In genomic region chr12:113011702-113012360, GRCm38 (mm10) we compare ENCODE assay signal across 11 mouse cellular contexts. TPM values are rescaled to one million over a fixed set of nuclear protein-coding genes. Genes with fewer than 3 reads are reported as not detected.
A peak's percentile ranks its signal among the peaks of the same experiment; 100 is the strongest.
DNase-seq lines count a peak whose midpoint lies in the region; ATAC-seq and TF ChIP-seq lines count a peak whose summit lies in the region.
"Had no signal": no experiment of that assay in that cellular context is flagged by ENCODE, and none has a peak within 500 bp of the region (broad histone marks: within the 10 kb centered on the region; RNA-seq: fewer than 3 reads in every experiment).

No protein-coding gene starts in this region.

- DNase-seq in hindbrain, postnatal 0 days (ENCODE audit: low spot score), result peak; percentile 34
- no peak for DNase-seq in MEL (ENCODE audit: low read depth, low spot score)
- DNase-seq in right cerebral cortex, postnatal 36 days (ENCODE audit: low spot score in 2 of 2), result no peak
- DNase-seq: adrenal gland, postnatal 25 days had no signal

- H3K4me1 ChIP-seq in hindbrain, postnatal 0 days (ENCODE audit: insufficient read depth, low read length), result peaks cover 26% of the 10 kb centered on the region
- H3K4me1 ChIP-seq in hindbrain, embryonic 13.5 days (replicated peaks), result peaks cover 34% of the 10 kb centered on the region
- peaks cover 11 to 35% of the 10 kb centered on the region in 2 experiments for H3K4me1 ChIP-seq in MEL (ENCODE audit: control insufficient read depth in 1 of 2, insufficient read depth in 2 of 2, low read length in 2 of 2)
- peaks cover 27% of the 10 kb centered on the region for H3K4me1 ChIP-seq in heart, embryonic 12.5 days (replicated peaks)
- peaks cover 36% of the 10 kb centered on the region for H3K4me1 ChIP-seq in limb, embryonic 12.5 days (replicated peaks)
- peaks cover 32% of the 10 kb centered on the region for H3K4me1 ChIP-seq in midbrain, embryonic 15.5 days

- peaks cover 21% of the 10 kb centered on the region for H3K79me2 ChIP-seq in MEL (ENCODE audit: control insufficient read depth, insufficient read depth, low read length, poor library complexity)

- H3K4me3 ChIP-seq in hindbrain, postnatal 0 days (ENCODE audit: low read length), result no peak overlapping the region
- H3K4me3 ChIP-seq in hindbrain, embryonic 13.5 days, result no peak overlapping the region
- no peak overlapping the region for H3K4me3 ChIP-seq in MEL (ENCODE audit: control insufficient read depth in 1 of 2, insufficient read depth in 1 of 2, low read depth in 2 of 2, low read length in 2 of 2)
- H3K4me3 ChIP-seq in heart, embryonic 12.5 days, result no peak overlapping the region
- H3K4me3 ChIP-seq in limb, embryonic 12.5 days (replicated peaks), result no peak overlapping the region
- H3K4me3 ChIP-seq in midbrain, embryonic 15.5 days, result no peak overlapping the region
- H3K4me3 ChIP-seq: forebrain, embryonic 15.5 days; hindbrain, embryonic 15.5 days had no signal

- TF ChIP-seq CTCF in hindbrain, postnatal 0 days (IDR thresholded peaks at IDR 0.05; ENCODE audit: low read depth), result no peak
- TF ChIP-seq CTCF in MEL (IDR thresholded peaks at IDR 0.05 in 2 of 3, conservative IDR thresholded peaks at IDR 0.05 in 1 of 3; ENCODE audit: control insufficient read depth in 1 of 3, insufficient read depth in 1 of 3, low read depth in 2 of 3, low read length in 3 of 3, poor library complexity in 1 of 3, severe bottlenecking in 1 of 3), result no peak

- no peaks in the 10 kb centered on the region for H3K27me3 ChIP-seq in hindbrain, postnatal 0 days (ENCODE audit: insufficient read depth, low read length)
- no peaks in the 10 kb centered on the region for H3K27me3 ChIP-seq in hindbrain, embryonic 13.5 days
- H3K27me3 ChIP-seq in MEL (ENCODE audit: control insufficient read depth in 1 of 2, insufficient read depth in 2 of 2, low read length in 2 of 2), result peaks cover 0 to 1% of the 10 kb centered on the region in 2 experiments; a peak in 1 of 4 replicates
- H3K27me3 ChIP-seq in heart, embryonic 12.5 days (replicated peaks), result no peaks in the 10 kb centered on the region
- no peaks in the 10 kb centered on the region for H3K27me3 ChIP-seq in limb, embryonic 12.5 days
- H3K27me3 ChIP-seq in midbrain, embryonic 15.5 days (replicated peaks), result no peaks in the 10 kb centered on the region
- H3K27me3 ChIP-seq: forebrain, embryonic 15.5 days; hindbrain, embryonic 15.5 days had no signal

- H3K9me3 ChIP-seq in hindbrain, postnatal 0 days (ENCODE audit: low read length), result no peaks in the 10 kb centered on the region
- H3K9me3 ChIP-seq in hindbrain, embryonic 13.5 days, result no peaks in the 10 kb centered on the region
- no peaks in the 10 kb centered on the region for H3K9me3 ChIP-seq in MEL (replicated peaks; ENCODE audit: insufficient read depth, low read length)
- no peaks in the 10 kb centered on the region for H3K9me3 ChIP-seq in heart, embryonic 12.5 days (replicated peaks)
- H3K9me3 ChIP-seq in limb, embryonic 12.5 days, result no peaks in the 10 kb centered on the region
- H3K9me3 ChIP-seq in midbrain, embryonic 15.5 days, result no peaks in the 10 kb centered on the region
- H3K9me3 ChIP-seq: forebrain, embryonic 15.5 days; hindbrain, embryonic 15.5 days had no signal

- H3K36me3 ChIP-seq in hindbrain, postnatal 0 days (ENCODE audit: insufficient read depth, low read length), result no peaks in the 10 kb centered on the region
- H3K36me3 ChIP-seq in hindbrain, embryonic 13.5 days, result no peaks in the 10 kb centered on the region
- peaks cover 0 to 22% of the 10 kb centered on the region in 2 experiments; a peak in 2 of 4 replicates for H3K36me3 ChIP-seq in MEL (ENCODE audit: control insufficient read depth in 1 of 2, insufficient read depth in 2 of 2, low read length in 2 of 2)
- H3K36me3 ChIP-seq in heart, embryonic 12.5 days, result no peaks in the 10 kb centered on the region
- no peaks in the 10 kb centered on the region for H3K36me3 ChIP-seq in limb, embryonic 12.5 days
- no peaks in the 10 kb centered on the region for H3K36me3 ChIP-seq in midbrain, embryonic 15.5 days (replicated peaks)
- H3K36me3 ChIP-seq: forebrain, embryonic 15.5 days; hindbrain, embryonic 15.5 days had no signal

- no peak overlapping the region for H3K4me2 ChIP-seq in hindbrain, postnatal 0 days (ENCODE audit: low read depth, low read length)
- H3K4me2 ChIP-seq in hindbrain, embryonic 13.5 days, result no peak overlapping the region
- H3K4me2 ChIP-seq in heart, embryonic 12.5 days, result no peak overlapping the region
- no peak overlapping the region for H3K4me2 ChIP-seq in limb, embryonic 12.5 days
- no peak overlapping the region for H3K4me2 ChIP-seq in midbrain, embryonic 15.5 days
- H3K4me2 ChIP-seq: forebrain, embryonic 15.5 days; hindbrain, embryonic 15.5 days had no signal

- TF ChIP-seq RAD21 in MEL (IDR thresholded peaks at IDR 0.05; ENCODE audit: low read depth, low read length), result no peak

- H3K9ac ChIP-seq in hindbrain, postnatal 0 days (replicated peaks; ENCODE audit: low read length), result no peak overlapping the region
- no peak overlapping the region for H3K9ac ChIP-seq in hindbrain, embryonic 13.5 days
- no peak overlapping the region for H3K9ac ChIP-seq in MEL (ENCODE audit: control insufficient read depth, low read depth, low read length, poor library complexity, severe bottlenecking)
- H3K9ac ChIP-seq in heart, embryonic 12.5 days, result no peak overlapping the region
- no peak overlapping the region for H3K9ac ChIP-seq in limb, embryonic 12.5 days (replicated peaks)
- H3K9ac ChIP-seq in midbrain, embryonic 15.5 days, result no peak overlapping the region
- H3K9ac ChIP-seq: forebrain, embryonic 15.5 days; hindbrain, embryonic 15.5 days had no signal

- ATAC-seq in hindbrain, postnatal 0 days, result no peak
- no peak for ATAC-seq in hindbrain, embryonic 13.5 days (ENCODE audit: low FRiP score)
- ATAC-seq in heart, embryonic 12.5 days (ENCODE audit: insufficient number of reproducible peaks, low FRiP score), result no peak
- ATAC-seq in limb, embryonic 12.5 days (ENCODE audit: insufficient number of reproducible peaks, insufficient read depth, low FRiP score, low TSS enrichment, low read depth), result no peak
- ATAC-seq in activated CD4-positive, CD25-positive, alpha-beta regulatory T cell, adult 4 months, result no peak
- no peak for ATAC-seq in midbrain, embryonic 15.5 days (replicated peaks)
- ATAC-seq: forebrain, embryonic 15.5 days had no signal

- peak overlapping the region; percentile 4; the same call in 1 of the 2 replicates for H3K27ac ChIP-seq in hindbrain, postnatal 0 days
- H3K27ac ChIP-seq in hindbrain, embryonic 13.5 days, result no peak overlapping the region
- H3K27ac ChIP-seq in MEL (ENCODE audit: control insufficient read depth, low read depth, low read length), result no peak overlapping the region
- H3K27ac ChIP-seq in heart, embryonic 12.5 days (ENCODE audit: poor library complexity, severe bottlenecking), result peak overlapping the region; percentile 17; the same call in 1 of the 2 replicates
- peak overlapping the region; percentile 12; the same call in 1 of the 2 replicates for H3K27ac ChIP-seq in limb, embryonic 12.5 days
- no peak overlapping the region for H3K27ac ChIP-seq in midbrain, embryonic 15.5 days

- no peak for TF ChIP-seq POLR2A in MEL (IDR thresholded peaks at IDR 0.05; ENCODE audit: control insufficient read depth in 1 of 2, insufficient read depth in 1 of 2, low read depth in 1 of 2, low read length in 2 of 2, poor library complexity in 1 of 2)

- WGBS in hindbrain, postnatal 0 days, result 68% methylated on average over 6 of the region's 6 CpGs
- 90% methylated on average over 6 of the region's 6 CpGs for WGBS in hindbrain, embryonic 13.5 days
- 72% methylated on average over 6 of the region's 6 CpGs for WGBS in heart, embryonic 12.5 days
- 96% methylated on average over 6 of the region's 6 CpGs for WGBS in limb, embryonic 12.5 days
- 87% methylated on average over 6 of the region's 6 CpGs for WGBS in midbrain, embryonic 15.5 days

- no peak for TF ChIP-seq EP300 in MEL (IDR thresholded peaks at IDR 0.05; ENCODE audit: low read depth in 1 of 2, low read length in 2 of 2)

RNA-seq across cellular contexts. Expression of gene Pacs2, which starts 2.5 kb away (rescaled TPM):
- 111 and 125 TPM in 2 replicates for total RNA-seq in hindbrain, postnatal 0 days (2014; rRNA removed)
- polyA plus RNA-seq in hindbrain, postnatal 0 days (2015; fragmentation: Nextera tagmentation; extraction: Ambion mirVana), result 20.3 and 20.6 TPM in 2 replicates
- 24.1 and 24.7 TPM in 2 replicates for polyA plus RNA-seq in hindbrain, embryonic 13.5 days (2015; fragmentation: Nextera tagmentation; extraction: Ambion mirVana)
- 27.7 and 29.8 TPM in 2 replicates for total RNA-seq in MEL (2012; rRNA removed)
- 10 to 100 TPM; 62.5 to 69.7 TPM for polyA plus RNA-seq in MEL (2012; ENCODE audit: insufficient read depth in 1 of 2, insufficient read length in 2 of 2, low read depth in 1 of 2, low replicate concordance in 2 of 2, missing spikeins in 1 of 2)
- 10.5 and 12.2 TPM in 2 replicates for polyA plus RNA-seq in heart, embryonic 12.5 days (2016; fragmentation: Nextera tagmentation; extraction: Ambion mirVana)
- 15.8 and 17.9 TPM in 2 replicates for polyA plus RNA-seq in limb, embryonic 12.5 days (2016; fragmentation: Nextera tagmentation; extraction: Ambion mirVana)
- 1 to 10 TPM; 5.4 to 6.6 TPM for polyA plus RNA-seq in activated CD4-positive, CD25-positive, alpha-beta regulatory T cell, adult 4 months (2017; shearing (Covaris generic))
- polyA plus RNA-seq in midbrain, embryonic 15.5 days (2015; fragmentation: Nextera tagmentation; extraction: Ambion mirVana), result 34.6 and 35.1 TPM in 2 replicates

RNA-seq across cellular contexts. Expression of gene Brf1, which starts 11.3 kb away (rescaled TPM):
- 29.4 and 32.9 TPM in 2 replicates for total RNA-seq in hindbrain, postnatal 0 days (2014; rRNA removed)
- polyA plus RNA-seq in hindbrain, postnatal 0 days (2015; fragmentation: Nextera tagmentation; extraction: Ambion mirVana), result 39.0 and 40.8 TPM in 2 replicates
- polyA plus RNA-seq in hindbrain, embryonic 13.5 days (2015; fragmentation: Nextera tagmentation; extraction: Ambion mirVana), result 58.3 and 58.6 TPM in 2 replicates
- 90.6 and 105 TPM in 2 replicates for total RNA-seq in MEL (2012; rRNA removed)
- 100 to 1,000 TPM in 1 of 2 experiments, not detected in 1; 159 TPM for polyA plus RNA-seq in MEL (2012; ENCODE audit: insufficient read depth in 1 of 2, insufficient read length in 2 of 2, low read depth in 1 of 2, low replicate concordance in 2 of 2, missing spikeins in 1 of 2)
- 40.3 and 42.9 TPM in 2 replicates for polyA plus RNA-seq in heart, embryonic 12.5 days (2016; fragmentation: Nextera tagmentation; extraction: Ambion mirVana)
- polyA plus RNA-seq in limb, embryonic 12.5 days (2016; fragmentation: Nextera tagmentation; extraction: Ambion mirVana), result 76.0 and 83.0 TPM in 2 replicates
- polyA plus RNA-seq in activated CD4-positive, CD25-positive, alpha-beta regulatory T cell, adult 4 months (2017; shearing (Covaris generic)), result 10 to 100 TPM; 24.7 to 25.0 TPM
- polyA plus RNA-seq in midbrain, embryonic 15.5 days (2015; fragmentation: Nextera tagmentation; extraction: Ambion mirVana), result 56.0 and 58.5 TPM in 2 replicates

RNA-seq across cellular contexts. Expression of gene Btbd6, which starts 35.5 kb away (rescaled TPM):
- total RNA-seq in hindbrain, postnatal 0 days (2014; rRNA removed), result 71.0 and 76.1 TPM in 2 replicates
- polyA plus RNA-seq in hindbrain, postnatal 0 days (2015; fragmentation: Nextera tagmentation; extraction: Ambion mirVana), result 52.1 and 52.9 TPM in 2 replicates
- 40.0 and 45.5 TPM in 2 replicates for polyA plus RNA-seq in hindbrain, embryonic 13.5 days (2015; fragmentation: Nextera tagmentation; extraction: Ambion mirVana)
- 0.88 and 1.8 TPM in 2 replicates for total RNA-seq in MEL (2012; rRNA removed)
- 1 to 10 TPM in 1 of 2 experiments, not detected in 1; 3.0 TPM for polyA plus RNA-seq in MEL (2012; ENCODE audit: insufficient read depth in 1 of 2, insufficient read length in 2 of 2, low read depth in 1 of 2, low replicate concordance in 2 of 2, missing spikeins in 1 of 2)
- 22.4 and 23.0 TPM in 2 replicates for polyA plus RNA-seq in heart, embryonic 12.5 days (2016; fragmentation: Nextera tagmentation; extraction: Ambion mirVana)
- 25.7 and 29.1 TPM in 2 replicates for polyA plus RNA-seq in limb, embryonic 12.5 days (2016; fragmentation: Nextera tagmentation; extraction: Ambion mirVana)
- 1 to 10 TPM; 8.3 to 8.9 TPM for polyA plus RNA-seq in activated CD4-positive, CD25-positive, alpha-beta regulatory T cell, adult 4 months (2017; shearing (Covaris generic))
- 57.4 and 60.2 TPM in 2 replicates for polyA plus RNA-seq in midbrain, embryonic 15.5 days (2015; fragmentation: Nextera tagmentation; extraction: Ambion mirVana)

Comparison
In these comparisons a context has a peak if more than half of its experiments do, and no peak if none do; other contexts are left out.
1. H3K27ac ChIP-seq: peak in hindbrain, postnatal 0 days (single experiment), heart, embryonic 12.5 days (single experiment) and limb, embryonic 12.5 days (single experiment); none in hindbrain, embryonic 13.5 days (single experiment), MEL (single experiment) and midbrain, embryonic 15.5 days (single experiment).